Mouse (Mus musculus): ENCODE data around the gene Ndufa8. TPM values are rescaled to one million over a fixed set of nuclear protein-coding genes. Genes with fewer than 3 reads are reported as not detected.

Gene Ndufa8
- 202 and 228 TPM in 2 replicates for polyA plus RNA-seq (2015; fragmentation: Nextera tagmentation; extraction: Ambion mirVana)

- no peaks in the 10 kb centered on the region for H3K4me1 ChIP-seq (ENCODE audit: insufficient read depth, low read depth, low read length)
- peak; percentile 99 for ATAC-seq
- TF ChIP-seq CTCF (IDR thresholded peaks at IDR 0.05), result no peak
- TF ChIP-seq EP300 (IDR thresholded peaks at IDR 0.05), result no peak
- peak; percentile 97 for DNase-seq (ENCODE audit: low spot score)
- peak within 1 kb of the TSS; percentile 64 for H3K4me3 ChIP-seq (ENCODE audit: low read depth, low read length)
- H3K9me3 ChIP-seq (ENCODE audit: low read length), result no peaks in the 10 kb centered on the region
- 0 out of 2 replicates have a peak, but pooled peaks cover under 1% of the 10 kb centered on the region for H3K36me3 ChIP-seq (ENCODE audit: insufficient read depth, low read length)
- WGBS, result under 1% methylated on average over 44 of the region's 44 CpGs
- peak within 1 kb of the TSS; percentile 73 for H3K9ac ChIP-seq (replicated peaks; ENCODE audit: low read depth)
- H3K27me3 ChIP-seq (replicated peaks; ENCODE audit: insufficient read depth, low read length), result no peaks in the 10 kb centered on the region
- H3K27ac ChIP-seq (ENCODE audit: low read length), result peak within 1 kb of the TSS; percentile 44; the same call in 1 of the 2 replicates
- peak within 1 kb of the TSS; percentile 72 for H3K4me2 ChIP-seq (replicated peaks; ENCODE audit: low read depth, low read length)
Observed at GRCm38 (mm10) chr2:36048748-36049566, at the start of gene Ndufa8, which contains the start of gene Morn5. Ndufa8 (minus strand) TSS chr2:36049406. Morn5 (plus strand) TSS chr2:36049458.

- Histone ChIP-seq H3K36me3 (ENCODE audit: insufficient read depth, low read length) (no peaks in the 10 kb centered on the region), H3K4me1 (ENCODE audit: insufficient read depth, low read depth, low read length) (peaks cover 5% of the 10 kb centered on the region; the same call in 1 of the 2 replicates), H3K9ac (replicated peaks; ENCODE audit: low read depth) (no peak overlapping the region), H3K9me3 (ENCODE audit: low read length) (no peaks in the 10 kb centered on the region), H3K4me3 (ENCODE audit: low read depth, low read length) (0 out of 2 replicates have a peak overlapping the region, but pooled peaks have one; percentile 2), H3K4me2 (replicated peaks; ENCODE audit: low read depth, low read length) (no peak overlapping the region), H3K27ac (ENCODE audit: low read length) (no peak overlapping the region), H3K27me3 (replicated peaks; ENCODE audit: insufficient read depth, low read length) (peaks cover 72% of the 10 kb centered on the region)
- WGBS, result 24% methylated on average over 5 of the region's 5 CpGs
- DNase-seq (ENCODE audit: low spot score) (no peak), ATAC-seq (no peak)
- no peak for TF ChIP-seq EP300 (IDR thresholded peaks at IDR 0.05)
- no peak for TF ChIP-seq CTCF (IDR thresholded peaks at IDR 0.05)
Observed at GRCm38 (mm10) chr2:36098021-36098420, 48.8 kb upstream of the Ndufa8 start.

GRCm38 (mm10) chr2:36097129-36097815 lies 48.1 kb upstream of the Ndufa8 start:
- H3K27ac ChIP-seq (ENCODE audit: low read length), result no peak overlapping the region
- no peak overlapping the region for H3K9ac ChIP-seq (replicated peaks; ENCODE audit: low read depth)
- H3K4me2 ChIP-seq (replicated peaks; ENCODE audit: low read depth, low read length), result no peak overlapping the region
- no peak for DNase-seq (ENCODE audit: low spot score)
- WGBS, result 18% methylated on average over 18 of the region's 18 CpGs
- H3K4me1 ChIP-seq (ENCODE audit: insufficient read depth, low read depth, low read length), result no peaks in the 10 kb centered on the region
- no peaks in the 10 kb centered on the region for H3K9me3 ChIP-seq (ENCODE audit: low read length)
- TF ChIP-seq EP300 (IDR thresholded peaks at IDR 0.05) (no peak), CTCF (IDR thresholded peaks at IDR 0.05) (no peak)
- H3K4me3 ChIP-seq (ENCODE audit: low read depth, low read length), result 0 out of 2 replicates have a peak overlapping the region, but pooled peaks have one; percentile 2
- H3K36me3 ChIP-seq (ENCODE audit: insufficient read depth, low read length), result no peaks in the 10 kb centered on the region
- H3K27me3 ChIP-seq (replicated peaks; ENCODE audit: insufficient read depth, low read length), result peaks cover 69% of the 10 kb centered on the region
- ATAC-seq, result no peak

- Histone ChIP-seq H3K4me1 (ENCODE audit: insufficient read depth, low read depth, low read length) (peaks cover 7% of the 10 kb centered on the region), H3K4me3 (ENCODE audit: low read depth, low read length) (no peak overlapping the region), H3K27ac (ENCODE audit: low read length) (no peak overlapping the region), H3K4me2 (replicated peaks; ENCODE audit: low read depth, low read length) (no peak overlapping the region), H3K9me3 (ENCODE audit: low read length) (no peaks in the 10 kb centered on the region), H3K27me3 (replicated peaks; ENCODE audit: insufficient read depth, low read length) (peaks cover 78% of the 10 kb centered on the region), H3K36me3 (ENCODE audit: insufficient read depth, low read length) (no peaks in the 10 kb centered on the region), H3K9ac (replicated peaks; ENCODE audit: low read depth) (no peak overlapping the region)
- DNase-seq (ENCODE audit: low spot score) (no peak), ATAC-seq (no peak)
- WGBS, result 19% methylated on average over 31 of the region's 31 CpGs
- TF ChIP-seq CTCF (IDR thresholded peaks at IDR 0.05), result no peak
- no peak for TF ChIP-seq EP300 (IDR thresholded peaks at IDR 0.05)
Observed at GRCm38 (mm10) chr2:36093914-36094475, 44.8 kb upstream of the Ndufa8 start.

- peaks cover 7% of the 10 kb centered on the region for H3K4me1 ChIP-seq (ENCODE audit: insufficient read depth, low read depth, low read length)
- H3K27ac ChIP-seq (ENCODE audit: low read length), result no peak overlapping the region
- no peak overlapping the region for H3K9ac ChIP-seq (replicated peaks; ENCODE audit: low read depth)
- no peak overlapping the region for H3K4me3 ChIP-seq (ENCODE audit: low read depth, low read length)
- H3K27me3 ChIP-seq (replicated peaks; ENCODE audit: insufficient read depth, low read length), result peaks cover 72% of the 10 kb centered on the region
- no peak overlapping the region for H3K4me2 ChIP-seq (replicated peaks; ENCODE audit: low read depth, low read length)
- H3K9me3 ChIP-seq (ENCODE audit: low read length), result no peaks in the 10 kb centered on the region
- 46% methylated on average over 7 of the region's 7 CpGs for WGBS
- no peak for DNase-seq (ENCODE audit: low spot score)
- H3K36me3 ChIP-seq (ENCODE audit: insufficient read depth, low read length), result no peaks in the 10 kb centered on the region
- TF ChIP-seq EP300 (IDR thresholded peaks at IDR 0.05), result no peak
- TF ChIP-seq CTCF (IDR thresholded peaks at IDR 0.05), result no peak
- ATAC-seq, result no peak
Observed at GRCm38 (mm10) chr2:36093301-36093700, 44.1 kb upstream of the Ndufa8 start.

GRCm38 (mm10) chr2:36092748-36093147 lies 43.5 kb upstream of the Ndufa8 start:
- TF ChIP-seq EP300 (IDR thresholded peaks at IDR 0.05), result no peak
- no peak for TF ChIP-seq CTCF (IDR thresholded peaks at IDR 0.05)
- Histone ChIP-seq H3K9me3 (ENCODE audit: low read length) (no peaks in the 10 kb centered on the region), H3K27me3 (replicated peaks; ENCODE audit: insufficient read depth, low read length) (peaks cover 66% of the 10 kb centered on the region), H3K9ac (replicated peaks; ENCODE audit: low read depth) (no peak overlapping the region), H3K27ac (ENCODE audit: low read length) (no peak overlapping the region), H3K36me3 (ENCODE audit: insufficient read depth, low read length) (no peaks in the 10 kb centered on the region), H3K4me3 (ENCODE audit: low read depth, low read length) (no peak overlapping the region), H3K4me1 (ENCODE audit: insufficient read depth, low read depth, low read length) (peaks cover 7% of the 10 kb centered on the region), H3K4me2 (replicated peaks; ENCODE audit: low read depth, low read length) (no peak overlapping the region)
- WGBS, result 30% methylated on average over 4 of the region's 4 CpGs
- DNase-seq (ENCODE audit: low spot score) (no peak), ATAC-seq (no peak)
